Mouse (Mus musculus): ENCODE data around the gene Zfpm1. TPM values are rescaled to one million over a fixed set of nuclear protein-coding genes. Genes with fewer than 3 reads are reported as not detected.

The Zfpm1 gene
- polyA plus RNA-seq, 1 experiment: 32.0 TPM

GRCm38 (mm10) chr8:122338852-122339251, 56.9 kb downstream of the Zfpm1 start:
- no peak overlapping the region for H3K4me3 ChIP-seq (replicated peaks; ENCODE audit: extremely low read depth, low read depth, low read length)
- 69% methylated on average over 6 of the region's 6 CpGs for WGBS
- TF ChIP-seq CTCF (IDR thresholded peaks at IDR 0.05; ENCODE audit: insufficient read depth, low read length): no peak
- TF ChIP-seq POLR2A (IDR thresholded peaks at IDR 0.05; ENCODE audit: borderline replicate concordance, extremely low read depth, low read depth, low read length): no peak

GRCm38 (mm10) chr8:122340761-122341160, 58.8 kb downstream of the Zfpm1 start:
- Histone ChIP-seq H3K4me3 (replicated peaks; ENCODE audit: extremely low read depth, low read depth, low read length) (no peak overlapping the region), H3K4me1 (ENCODE audit: control insufficient read depth, insufficient read depth, low read length) (peaks cover 6% of the 10 kb centered on the region; the same call in 1 of the 2 replicates)
- no peak for DNase-seq
- TF ChIP-seq POLR2A (IDR thresholded peaks at IDR 0.05; ENCODE audit: borderline replicate concordance, extremely low read depth, low read depth, low read length) (no peak), CTCF (IDR thresholded peaks at IDR 0.05; ENCODE audit: insufficient read depth, low read length) (no peak)
- 80% methylated on average over 3 of the region's 3 CpGs for WGBS

More at GRCm38 (mm10) chr8:122338852-122339251, 56.9 kb downstream of the Zfpm1 start:
- H3K4me1 ChIP-seq (ENCODE audit: control insufficient read depth, insufficient read depth, low read length): peaks cover 6% of the 10 kb centered on the region; the same call in 1 of the 2 replicates
- no peak for DNase-seq

GRCm38 (mm10) chr8:122341790-122342189, 59.8 kb downstream of the Zfpm1 start:
- Histone ChIP-seq H3K4me3 (replicated peaks; ENCODE audit: extremely low read depth, low read depth, low read length) (no peak overlapping the region), H3K4me1 (ENCODE audit: control insufficient read depth, insufficient read depth, low read length) (peaks cover 6% of the 10 kb centered on the region; the same call in 1 of the 2 replicates)
- no peak for DNase-seq
- no peak for TF ChIP-seq CTCF (IDR thresholded peaks at IDR 0.05; ENCODE audit: insufficient read depth, low read length)
- 76% methylated on average over 6 of the region's 6 CpGs for WGBS

GRCm38 (mm10) chr8:122342362-122342761, 60.4 kb downstream of the Zfpm1 start:
- DNase-seq: no peak
- Histone ChIP-seq H3K4me3 (replicated peaks; ENCODE audit: extremely low read depth, low read depth, low read length) (no peak overlapping the region), H3K4me1 (ENCODE audit: control insufficient read depth, insufficient read depth, low read length) (peaks cover 6% of the 10 kb centered on the region; the same call in 1 of the 2 replicates)
- no peak for TF ChIP-seq CTCF (IDR thresholded peaks at IDR 0.05; ENCODE audit: insufficient read depth, low read length)
- no peak for TF ChIP-seq POLR2A (IDR thresholded peaks at IDR 0.05; ENCODE audit: borderline replicate concordance, extremely low read depth, low read depth, low read length)
- WGBS: 25% methylated on average over 5 of the region's 5 CpGs

GRCm38 (mm10) chr8:122342806-122343209, 60.9 kb downstream of the Zfpm1 start:
- Histone ChIP-seq H3K4me3 (replicated peaks; ENCODE audit: extremely low read depth, low read depth, low read length) (no peak overlapping the region), H3K4me1 (ENCODE audit: control insufficient read depth, insufficient read depth, low read length) (peaks cover 6% of the 10 kb centered on the region; the same call in 1 of the 2 replicates)
- TF ChIP-seq POLR2A (IDR thresholded peaks at IDR 0.05; ENCODE audit: borderline replicate concordance, extremely low read depth, low read depth, low read length) (no peak), CTCF (IDR thresholded peaks at IDR 0.05; ENCODE audit: insufficient read depth, low read length) (no peak)
- 2% methylated on average over 9 of the region's 9 CpGs for WGBS
- DNase-seq: no peak

GRCm38 (mm10) chr8:122343341-122343740, 61.4 kb downstream of the Zfpm1 start:
- no peak for DNase-seq
- no peak overlapping the region for H3K4me3 ChIP-seq (replicated peaks; ENCODE audit: extremely low read depth, low read depth, low read length)
- WGBS: 6% methylated on average over 11 of the region's 11 CpGs
- peaks cover 6% of the 10 kb centered on the region; the same call in 1 of the 2 replicates for H3K4me1 ChIP-seq (ENCODE audit: control insufficient read depth, insufficient read depth, low read length)
- no peak for TF ChIP-seq POLR2A (IDR thresholded peaks at IDR 0.05; ENCODE audit: borderline replicate concordance, extremely low read depth, low read depth, low read length)
- TF ChIP-seq CTCF (IDR thresholded peaks at IDR 0.05; ENCODE audit: insufficient read depth, low read length): no peak

- Histone ChIP-seq H3K4me1 (ENCODE audit: control insufficient read depth, insufficient read depth, low read length) (peaks cover 6% of the 10 kb centered on the region; the same call in 1 of the 2 replicates), H3K4me3 (replicated peaks; ENCODE audit: extremely low read depth, low read depth, low read length) (no peak overlapping the region)
- WGBS: 0% methylated on average over 12 of the region's 14 CpGs
- TF ChIP-seq CTCF (IDR thresholded peaks at IDR 0.05; ENCODE audit: insufficient read depth, low read length) (no peak), POLR2A (IDR thresholded peaks at IDR 0.05; ENCODE audit: borderline replicate concordance, extremely low read depth, low read depth, low read length) (no peak)
- no peak for DNase-seq
These were observed 61.8 kb downstream of the Zfpm1 start for GRCm38 (mm10) chr8:122343758-122344157.

GRCm38 (mm10) chr8:122344219-122344618, 62.3 kb downstream of the Zfpm1 start:
- peaks cover 6% of the 10 kb centered on the region; the same call in 1 of the 2 replicates for H3K4me1 ChIP-seq (ENCODE audit: control insufficient read depth, insufficient read depth, low read length)
- no peak for TF ChIP-seq CTCF (IDR thresholded peaks at IDR 0.05; ENCODE audit: insufficient read depth, low read length)
- no peak for TF ChIP-seq POLR2A (IDR thresholded peaks at IDR 0.05; ENCODE audit: borderline replicate concordance, extremely low read depth, low read depth, low read length)
- no peak overlapping the region for H3K4me3 ChIP-seq (replicated peaks; ENCODE audit: extremely low read depth, low read depth, low read length)
- 2% methylated on average over 2 of the region's 5 CpGs for WGBS
- DNase-seq: no peak

- peaks cover 6% of the 10 kb centered on the region; the same call in 1 of the 2 replicates for H3K4me1 ChIP-seq (ENCODE audit: control insufficient read depth, insufficient read depth, low read length)
- 60% methylated on average over 12 of the region's 12 CpGs for WGBS
These were observed 63.5 kb downstream of the Zfpm1 start for GRCm38 (mm10) chr8:122345181-122346095.

More at GRCm38 (mm10) chr8:122345181-122346095, 63.5 kb downstream of the Zfpm1 start:
- TF ChIP-seq CTCF (IDR thresholded peaks at IDR 0.05; ENCODE audit: insufficient read depth, low read length) (no peak), POLR2A (IDR thresholded peaks at IDR 0.05; ENCODE audit: borderline replicate concordance, extremely low read depth, low read depth, low read length) (no peak)
- H3K4me3 ChIP-seq (replicated peaks; ENCODE audit: extremely low read depth, low read depth, low read length): no peak overlapping the region
- no peak for DNase-seq

Data from lung, adult 2 months (tissue).